Mouse (Mus musculus): ENCODE results near the gene Ugt3a1. TPM values are rescaled to one million over a fixed set of nuclear protein-coding genes. Genes with fewer than 3 reads are reported as not detected.

The Ugt3a1 gene
- not detected for polyA plus RNA-seq (2012; fragmentation: generic; extraction: Trizol)

GRCm38 (mm10) chr15:9276838-9277295, at the start of gene Ugt3a1:
TSS of gene Ugt3a1 (plus strand) at chr15:9276888.

GRCm38 (mm10) chr15:9335341-9335740, 58.7 kb downstream of the Ugt3a1 start, which contains the start of gene Ugt3a2:
TSS of gene Ugt3a2 (plus strand) at chr15:9335550.

Other genes with a start within 250 kb of the Ugt3a1 start
- gene Nadk2, start 205.6 kb upstream of the Ugt3a1 start, polyA plus RNA-seq (2012; fragmentation: generic; extraction: Trizol), result 10 to 100 TPM in 1 of 2 experiments, 1 to 10 TPM in 1; 4.2 to 14.0 TPM
- under 1 TPM; 0.15 to 0.92 TPM for gene Lmbrd2, start 136.3 kb upstream of the Ugt3a1 start, polyA plus RNA-seq (2012; fragmentation: generic; extraction: Trizol)
- 1 to 10 TPM; 1.7 to 5.0 TPM for gene Skp2, start 121.5 kb upstream of the Ugt3a1 start, polyA plus RNA-seq (2012; fragmentation: generic; extraction: Trizol)
- not detected for gene Ugt3a2, start 58.7 kb downstream of the Ugt3a1 start, polyA plus RNA-seq (2012; fragmentation: generic; extraction: Trizol)
- not detected for gene Capsl, start 159.1 kb downstream of the Ugt3a1 start, polyA plus RNA-seq (2012; fragmentation: generic; extraction: Trizol)

All from C3H10T1/2 (cell line).